Mouse (Mus musculus) heart, embryonic 14.5 days (tissue): ENCODE measurements at regions not wholly inside any gene's neighbourhood (a gene's known extent, or its start where the extent isn't known, plus 50 kb on each side); places are given as distances from the start of the nearest gene placed in this dataset.

Source experiments
- ATAC-seq: fragments of 200-750 bp; cut with Nextera tagmentation; 2 replicates; pipeline ENCODE4 v1.8.0; 2017; ENCODE audit warnings: low read depth, moderate TSS enrichment; ENCODE audit not compliant: insufficient number of reproducible peaks, insufficient read depth, low FRiP score
- H3K27ac ChIP-seq, 2 experiments: fragments of 200-500 bp in 1 of 2; fragments of 300-500 bp in 1 of 2; sonication (generic) in 1 of 2; replicated peaks in 1 of 2; 2 replicates each; pipeline ENCODE4 v1.5.1; 2012 to 2014; ENCODE audit warnings: low read depth in 2 of 2, low read length in 2 of 2, control low read depth in 1 of 2, mild to moderate bottlenecking in 1 of 2, mixed read lengths in 1 of 2; ENCODE audit not compliant: control insufficient read depth in 1 of 2, insufficient read depth in 1 of 2
- H3K27me3 ChIP-seq: fragments of 300-500 bp; sonication (generic); 2 replicates; pipeline ENCODE4 v1.6.1; 2014; ENCODE audit warnings: mild to moderate bottlenecking, low read length, control low read depth; ENCODE audit not compliant: control insufficient read depth, insufficient read depth
- H3K36me3 ChIP-seq: fragments of 300-500 bp; sonication (generic); 2 replicates; pipeline ENCODE4 v1.6.1; 2014; ENCODE audit warnings: mild to moderate bottlenecking, control low read depth, low read length, mixed read lengths; ENCODE audit not compliant: control insufficient read depth, insufficient read depth
- H3K4me1 ChIP-seq, 2 experiments: fragments of 200-500 bp in 1 of 2; fragments of 300-500 bp in 1 of 2; sonication (generic) in 1 of 2; 2 replicates each; pipeline ENCODE4 v1.6.1; 2012 to 2014; ENCODE audit warnings: low read length in 2 of 2, control low read depth in 1 of 2, mixed read lengths in 1 of 2; ENCODE audit not compliant: control insufficient read depth in 2 of 2, insufficient read depth in 2 of 2
- H3K4me2 ChIP-seq: fragments of 300-500 bp; sonication (generic); 2 replicates; pipeline ENCODE4 v1.6.1; 2014; ENCODE audit warnings: mild to moderate bottlenecking, low read length
- H3K4me3 ChIP-seq, 2 experiments: fragments of 200-500 bp in 1 of 2; fragments of 300-500 bp in 1 of 2; sonication (generic) in 1 of 2; 2 replicates each; pipeline ENCODE4 v1.5.1; 2012 to 2014; ENCODE audit warnings: low read length in 2 of 2, mild to moderate bottlenecking in 2 of 2, control low read depth in 1 of 2, low read depth in 1 of 2, moderate library complexity in 1 of 2; ENCODE audit not compliant: control insufficient read depth in 1 of 2, insufficient read depth in 1 of 2
- H3K9ac ChIP-seq: fragments of 300-500 bp; sonication (generic); 2 replicates; pipeline ENCODE4 v1.6.1; 2014; ENCODE audit warnings: mild to moderate bottlenecking, low read length
- H3K9me3 ChIP-seq: fragments of 300-500 bp; sonication (generic); 2 replicates; pipeline ENCODE4 v1.6.1; 2016; ENCODE audit warnings: low read length, control low read depth; ENCODE audit not compliant: control insufficient read depth
- WGBS: fragments of 180-500 bp; shearing (Covaris S2); extraction: QIAGEN DNeasy Blood & Tissue Kit; methylation state at CpG from one replicate; pipeline ENCODE4 v1.1.7; 2014; 5-methylcytosine and 5-hydroxymethylcytosine counted together

GRCm38 (mm10) chr13:107641926-107642657 is 402.2 kb upstream of the Smim15 start:
- H3K27me3 ChIP-seq, result peaks cover 18% of the 10 kb centered on the region
- H3K9me3 ChIP-seq, result no peaks in the 10 kb centered on the region
- peaks cover 10 to 11% of the 10 kb centered on the region in 2 experiments; a peak in 2 of 4 replicates for H3K4me1 ChIP-seq
- 60% methylated on average over 14 of the region's 14 CpGs for WGBS
- no peak overlapping the region for H3K4me3 ChIP-seq
- peak overlapping the region; percentile 25; the same call in 1 of the 2 replicates for H3K4me2 ChIP-seq
- no peak overlapping the region for H3K9ac ChIP-seq
- H3K27ac ChIP-seq, result no peak overlapping the region
- no peak for ATAC-seq
- H3K36me3 ChIP-seq, result no peaks in the 10 kb centered on the region

- Histone ChIP-seq H3K4me2 (no peak overlapping the region), H3K9me3 (no peaks in the 10 kb centered on the region), H3K27ac (no peak overlapping the region), H3K27me3 (peaks cover 4% of the 10 kb centered on the region; the same call in 1 of the 2 replicates), H3K9ac (no peak overlapping the region), H3K4me1 (peaks cover 7% of the 10 kb centered on the region in 2 experiments; a peak in 2 of 4 replicates), H3K36me3 (no peaks in the 10 kb centered on the region), H3K4me3 (no peak overlapping the region)
- ATAC-seq, result no peak
- 96% methylated on average over 4 of the region's 4 CpGs for WGBS
Measured at GRCm38 (mm10) chr13:107639620-107640019, 404.6 kb upstream of the Smim15 start.

- Histone ChIP-seq H3K36me3 (no peaks in the 10 kb centered on the region), H3K27me3 (no peaks in the 10 kb centered on the region), H3K9me3 (no peaks in the 10 kb centered on the region), H3K27ac (no peak overlapping the region), H3K9ac (no peak overlapping the region), H3K4me2 (no peak overlapping the region), H3K4me1 (peaks cover 3% of the 10 kb centered on the region in 2 experiments; a peak in 2 of 4 replicates), H3K4me3 (no peak overlapping the region)
- 88% methylated on average over 5 of the region's 5 CpGs for WGBS
- no peak for ATAC-seq
Measured at GRCm38 (mm10) chr13:107637269-107637668, 407.0 kb upstream of the Smim15 start.

- Histone ChIP-seq H3K36me3 (no peaks in the 10 kb centered on the region), H3K9me3 (no peaks in the 10 kb centered on the region), H3K9ac (no peak overlapping the region), H3K27ac (no peak overlapping the region), H3K4me3 (no peak overlapping the region), H3K4me2 (no peak overlapping the region), H3K4me1 (no peaks in the 10 kb centered on the region), H3K27me3 (no peaks in the 10 kb centered on the region)
- WGBS, result 67% methylated on average over 5 of the region's 5 CpGs
- no peak for ATAC-seq
Measured at GRCm38 (mm10) chr13:107635114-107635513, 409.1 kb upstream of the Smim15 start.

- no peak overlapping the region for H3K4me2 ChIP-seq
- no peaks in the 10 kb centered on the region for H3K27me3 ChIP-seq
- H3K4me3 ChIP-seq, result no peak overlapping the region
- no peak for ATAC-seq
- H3K9me3 ChIP-seq, result no peaks in the 10 kb centered on the region
- H3K27ac ChIP-seq, result no peak overlapping the region
- no peaks in the 10 kb centered on the region for H3K4me1 ChIP-seq
- H3K9ac ChIP-seq, result no peak overlapping the region
- H3K36me3 ChIP-seq, result no peaks in the 10 kb centered on the region
- WGBS, result 81% methylated on average over 2 of the region's 2 CpGs
Measured at GRCm38 (mm10) chr13:107627073-107627472, 417.2 kb upstream of the Smim15 start.

- Histone ChIP-seq H3K4me3 (no peak overlapping the region), H3K9ac (no peak overlapping the region), H3K27me3 (no peaks in the 10 kb centered on the region), H3K36me3 (no peaks in the 10 kb centered on the region), H3K4me1 (no peaks in the 10 kb centered on the region), H3K4me2 (no peak overlapping the region), H3K27ac (no peak overlapping the region), H3K9me3 (no peaks in the 10 kb centered on the region)
- no peak for ATAC-seq
- WGBS, result 61% methylated on average over 8 of the region's 8 CpGs
Measured at GRCm38 (mm10) chr13:107626670-107627069, 417.6 kb upstream of the Smim15 start.

GRCm38 (mm10) chr13:107621337-107621736 is 422.9 kb upstream of the Smim15 start:
- Histone ChIP-seq H3K9ac (no peak overlapping the region), H3K4me1 (peaks cover 6 to 9% of the 10 kb centered on the region in 2 experiments; a peak in 3 of 4 replicates), H3K9me3 (no peaks in the 10 kb centered on the region), H3K27me3 (no peaks in the 10 kb centered on the region), H3K4me2 (no peak overlapping the region), H3K4me3 (no peak overlapping the region), H3K36me3 (no peaks in the 10 kb centered on the region), H3K27ac (no peak overlapping the region)
- no peak for ATAC-seq
- WGBS, result 71% methylated on average over 2 of the region's 2 CpGs

- Histone ChIP-seq H3K9me3 (no peaks in the 10 kb centered on the region), H3K4me1 (peaks cover 6 to 9% of the 10 kb centered on the region in 2 experiments; a peak in 3 of 4 replicates), H3K4me3 (no peak overlapping the region), H3K27ac (no peak overlapping the region), H3K9ac (no peak overlapping the region), H3K36me3 (no peaks in the 10 kb centered on the region), H3K27me3 (no peaks in the 10 kb centered on the region), H3K4me2 (no peak overlapping the region)
- 46% methylated on average over 2 of the region's 2 CpGs for WGBS
- ATAC-seq, result no peak
Measured at GRCm38 (mm10) chr13:107620887-107621286, 423.4 kb upstream of the Smim15 start.
